14 mouse cellular contexts compared by ENCODE assay signal in genomic region chr12:71898231-71898630, GRCm38 (mm10).
DNase-seq lines count a peak whose midpoint lies in the region; ATAC-seq and TF ChIP-seq lines count a peak whose summit lies in the region.
"Had no signal": no experiment of that assay in that cellular context is flagged by ENCODE, and none has a peak within 500 bp of the region (broad histone marks: within the 10 kb centered on the region; RNA-seq: fewer than 3 reads in every experiment).

No protein-coding gene starts in this region.

- peaks cover 65% of the 10 kb centered on the region for H3K36me3 ChIP-seq in heart, embryonic 13.5 days

- no peak overlapping the region for H3K4me2 ChIP-seq in heart, embryonic 13.5 days

- H3K27me3 ChIP-seq in heart, embryonic 13.5 days (replicated peaks): no peaks in the 10 kb centered on the region

- ATAC-seq in heart, embryonic 13.5 days (ENCODE audit: extremely low read depth, insufficient number of reproducible peaks, low FRiP score, low TSS enrichment): no peak
- ATAC-seq: inflammation-experienced regulatory T-cells, adult 6 months had no signal

- no peak for TF ChIP-seq CTCF in embryonic fibroblast, embryonic 13.5 days (IDR thresholded peaks at IDR 0.05; ENCODE audit: borderline replicate concordance, insufficient read depth, low read length)

- no peak for DNase-seq in heart, adult 8-10 months (ENCODE audit: low spot score)
- DNase-seq in 3T3-L1 (ENCODE audit: low read depth, low spot score): peak; percentile 90
- peak; percentile 61 for DNase-seq in adrenal gland, adult 8-10 months
- no peak for DNase-seq in embryo, embryonic 11 days
- no peak for DNase-seq in embryo, embryonic 9.5 days (ENCODE audit: extremely low spot score)
- no peak for DNase-seq in right cerebral cortex, postnatal 36 days (ENCODE audit: low spot score in 2 of 2)
- DNase-seq: cerebellum, postnatal 10 days; heart, postnatal 36 days; kidney, postnatal 36 days; liver; lung, postnatal 10 days had no signal

- peak overlapping the region; percentile 79; the same call in 1 of the 2 replicates for H3K27ac ChIP-seq in heart, embryonic 13.5 days (replicated peaks)
- peak overlapping the region; percentile 57 for H3K27ac ChIP-seq in embryonic fibroblast, embryonic 13.5 days (ENCODE audit: insufficient read depth, low read length)

- H3K9me3 ChIP-seq in heart, embryonic 13.5 days: no peaks in the 10 kb centered on the region

- H3K9ac ChIP-seq in heart, embryonic 13.5 days: no peak overlapping the region

- H3K4me3 ChIP-seq in heart, embryonic 13.5 days: no peak overlapping the region
- H3K4me3 ChIP-seq in embryonic fibroblast, embryonic 13.5 days (ENCODE audit: insufficient read depth, low read length): no peak overlapping the region

- no peak for TF ChIP-seq POLR2A in embryonic fibroblast, embryonic 13.5 days (IDR thresholded peaks at IDR 0.05; ENCODE audit: low read depth, low read length)

- WGBS in heart, embryonic 13.5 days: 71% methylated on average over 5 of the region's 5 CpGs

- peaks cover 75% of the 10 kb centered on the region for H3K4me1 ChIP-seq in heart, embryonic 13.5 days
- H3K4me1 ChIP-seq in embryonic fibroblast, embryonic 13.5 days (ENCODE audit: control insufficient read depth, insufficient read depth, low read length): peaks cover 19% of the 10 kb centered on the region

Comparison
In these comparisons a context has a peak if more than half of its experiments do, and no peak if none do; other contexts are left out.
1. DNase-seq: peak in 3T3-L1 (single experiment) and adrenal gland, adult 8-10 months (single experiment); none in heart, adult 8-10 months (single experiment), embryo, embryonic 11 days (single experiment), embryo, embryonic 9.5 days (single experiment) and right cerebral cortex, postnatal 36 days (0 of 2).